Mouse (Mus musculus) lung, adult 2 months (tissue): ENCODE measurements at regions not wholly inside any gene's neighbourhood (a gene's known extent, or its start where the extent isn't known, plus 50 kb on each side); places are given as distances from the start of the nearest gene placed in this dataset.

ENCODE experiments used
- CTCF ChIP-seq: fragments of 200-500 bp; IDR thresholded peaks from 2 replicates; pipeline ENCODE4 v1.5.1; 2011; ENCODE audit warnings: mild to moderate bottlenecking, low read length, control low read depth; ENCODE audit not compliant: insufficient read depth
- POLR2A ChIP-seq: fragments of 200-500 bp; IDR thresholded peaks from 2 replicates; pipeline ENCODE4 v1.6.1; 2011; ENCODE audit warnings: low read depth, mild to moderate bottlenecking, control low read depth, low read length, borderline replicate concordance; ENCODE audit errors: extremely low read depth

DNA sequence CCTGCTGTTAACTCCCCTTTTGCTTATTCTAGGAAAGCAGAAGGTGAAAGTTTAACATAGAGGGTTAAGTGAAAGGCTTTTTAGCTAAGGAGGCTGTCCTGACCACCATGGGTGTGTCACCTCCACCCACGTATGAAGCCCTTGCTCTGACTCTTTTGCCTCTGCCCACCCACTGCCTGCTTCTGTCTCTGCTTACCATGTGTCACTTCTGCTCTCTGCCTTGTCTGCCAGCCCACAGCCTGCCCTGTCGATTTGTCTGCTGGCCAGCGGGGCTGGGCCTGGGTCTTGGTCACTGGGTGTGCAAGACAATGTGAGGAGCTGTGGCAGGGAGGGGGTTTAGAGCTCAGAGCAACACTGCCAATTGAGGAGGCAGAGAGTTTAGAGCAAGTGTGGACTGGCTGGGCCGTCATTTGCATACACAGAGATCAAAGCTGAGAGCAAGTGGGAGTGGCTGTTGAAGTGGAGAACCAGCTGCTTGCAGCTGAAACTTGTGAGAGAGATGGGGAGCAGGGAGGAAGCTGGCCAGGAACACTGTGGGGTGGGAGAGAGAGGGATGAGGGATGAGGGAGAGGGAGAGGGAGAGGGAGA, 917.7 kb downstream of the Nap1l3 start:
- TF ChIP-seq POLR2A (no peak), CTCF (no peak)
